Mouse (Mus musculus) C2C12 (cell line): Measurements from ENCODE around the gene Ncam1.

Experiments
- CTCF ChIP-seq: IDR thresholded peaks from one replicate; pipeline ENCODE4 v1.5.1; 2011; ENCODE audit not compliant: control insufficient read depth, insufficient read depth, insufficient read length
- FOSL1 ChIP-seq: IDR thresholded peaks from one replicate; pipeline ENCODE4 v1.8.0; 2011; ENCODE audit warnings: mild to moderate bottlenecking, low read length; ENCODE audit not compliant: poor library complexity, insufficient read depth, severe bottlenecking
- MYOD1 ChIP-seq: IDR thresholded peaks from one replicate; pipeline ENCODE4 v1.6.1; 2011; ENCODE audit warnings: low read depth; ENCODE audit not compliant: control insufficient read depth, insufficient read length
- MYOG ChIP-seq: IDR thresholded peaks from one replicate; pipeline ENCODE4 v1.6.1; 2011; ENCODE audit not compliant: control insufficient read depth, insufficient read length; ENCODE audit errors: extremely low read depth
- USF1 ChIP-seq: IDR thresholded peaks from one replicate; pipeline ENCODE4 v1.6.1; 2011; ENCODE audit warnings: low read depth, mild to moderate bottlenecking, control low read depth, moderate library complexity

GRCm38 (mm10) chr9:49760571-49760970 lies 38.2 kb downstream of the Ncam1 start:
- no peak for TF ChIP-seq USF1
- TF ChIP-seq CTCF: no peak
- TF ChIP-seq FOSL1: no peak
- no peak for TF ChIP-seq MYOD1
- no peak for TF ChIP-seq MYOG
